Mouse (Mus musculus): ENCODE data around the gene Akain1. TPM values are rescaled to one million over a fixed set of nuclear protein-coding genes. Genes with fewer than 3 reads are reported as not detected.

Gene Akain1
- not detected for polyA plus RNA-seq (2012; fragmentation: generic; extraction: Trizol)
- long read RNA-seq, experiment 1 = 0 reads
- long read RNA-seq, experiment 2 = 0 reads

DNA sequence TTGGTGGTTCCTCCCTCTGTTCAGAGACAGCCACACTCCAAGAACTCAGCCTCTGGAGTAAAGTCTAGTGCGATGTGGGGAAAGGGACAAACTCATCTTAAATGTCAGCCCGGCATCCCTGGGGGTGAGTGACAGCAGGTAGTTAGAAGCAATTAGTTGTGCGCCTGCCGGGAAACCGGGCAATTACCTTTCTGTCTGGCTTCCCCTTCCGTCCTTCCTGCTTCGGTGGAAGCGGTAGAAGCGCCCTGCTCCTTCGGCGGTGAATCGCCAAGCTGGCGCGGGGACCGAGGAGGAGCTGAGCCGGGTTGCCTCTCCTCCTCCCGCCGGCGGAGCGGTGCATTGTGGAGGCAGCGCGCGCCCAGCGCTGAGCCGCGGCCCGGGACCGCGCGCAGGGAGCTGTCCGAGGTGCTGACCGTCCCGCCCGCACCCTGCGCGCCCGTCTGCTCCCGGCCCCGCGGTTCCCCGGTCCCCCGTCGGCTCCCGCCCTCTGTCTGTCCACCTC lies at the start of gene Akain1:
Akain1 (plus strand) TSS at position 337 of the 502 bp plus-strand sequence.
- TF ChIP-seq CEBPB (IDR thresholded peaks at IDR 0.05; ENCODE audit: low read depth) (no peak), MAX (IDR thresholded peaks at IDR 0.05) (no peak)
- peak within 1 kb of the TSS; percentile 37 for H3ac ChIP-seq (ENCODE audit: control insufficient read depth, insufficient read length, low read depth)
- no peaks in the 10 kb centered on the region for H3K79me2 ChIP-seq (ENCODE audit: control insufficient read depth, insufficient read depth)
- H3K27me3 ChIP-seq (ENCODE audit: control insufficient read depth, insufficient read depth, insufficient read length) = no peaks in the 10 kb centered on the region
- no peaks in the 10 kb centered on the region for H3K36me3 ChIP-seq (ENCODE audit: control insufficient read depth, insufficient read depth)
- no peak within 1 kb of the TSS for H3K4me3 ChIP-seq (ENCODE audit: insufficient read depth, poor library complexity, severe bottlenecking)
- H3K79me3 ChIP-seq (ENCODE audit: low read depth) = no peaks in the 10 kb centered on the region

DNA sequence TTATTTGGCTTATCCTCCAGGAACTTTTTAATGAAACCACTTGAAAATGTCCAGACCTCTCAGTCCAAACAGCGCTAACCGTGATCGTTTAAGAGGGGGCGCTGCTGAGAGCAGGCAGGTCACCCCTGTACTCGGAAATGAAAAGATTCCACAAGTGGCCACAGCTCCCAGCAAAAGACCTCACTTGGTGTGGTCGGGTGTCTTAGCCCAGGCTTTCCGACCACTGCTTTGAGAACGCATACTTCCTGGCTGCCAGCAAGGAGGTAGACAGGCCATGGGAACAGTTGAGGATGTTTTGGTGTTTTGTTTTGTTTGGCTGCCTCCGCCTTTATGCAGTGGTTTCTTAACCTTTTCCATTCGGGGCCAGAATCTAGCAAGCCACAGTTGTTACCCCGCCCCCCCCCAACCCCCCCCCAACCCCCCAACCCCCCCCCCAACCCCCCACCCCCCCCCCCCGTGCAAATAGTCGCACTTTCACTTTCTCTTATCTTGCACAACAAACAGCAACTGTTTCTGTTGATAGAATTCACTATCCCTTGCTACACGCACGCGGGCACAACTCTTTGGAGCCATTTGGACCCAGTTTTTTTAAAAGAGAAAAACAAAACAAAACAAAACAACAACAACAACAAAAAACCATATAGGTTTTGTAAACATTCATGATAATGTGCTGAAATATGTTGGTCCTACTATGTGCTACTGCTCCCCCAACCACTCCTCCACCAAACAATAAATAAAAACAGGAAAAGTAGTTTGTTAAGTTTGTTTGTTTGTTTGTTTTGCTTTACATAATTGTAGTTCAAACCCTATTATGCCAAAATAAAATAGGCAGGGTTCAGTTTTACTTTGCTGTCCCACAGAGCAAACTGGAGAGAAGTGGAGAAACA lies 42.7 kb upstream of the Akain1 start:
- Histone ChIP-seq H3ac (ENCODE audit: control insufficient read depth, insufficient read length, low read depth) (no peak overlapping the region), H3K79me3 (ENCODE audit: low read depth) (no peaks in the 10 kb centered on the region)

DNA sequence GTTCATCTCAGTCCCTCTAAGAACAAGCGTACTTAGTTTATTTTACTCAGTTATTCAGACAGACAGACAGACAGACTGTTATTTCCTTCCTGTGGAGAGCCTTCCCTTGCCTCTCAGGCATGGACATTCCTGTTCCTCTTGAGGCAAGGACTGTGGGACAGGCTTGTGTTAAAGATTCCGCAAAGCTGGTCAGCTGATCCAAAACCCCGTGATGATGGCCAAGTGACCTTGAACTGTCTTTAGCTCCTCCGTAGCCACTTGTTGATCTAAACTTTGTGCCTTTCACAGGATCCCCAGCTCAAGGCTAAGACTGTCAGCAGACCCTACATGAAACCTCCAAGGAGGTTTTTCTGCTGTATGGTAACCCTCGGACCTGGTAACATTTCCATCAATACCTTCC lies 42.0 kb upstream of the Akain1 start:
- H3ac ChIP-seq (ENCODE audit: control insufficient read depth, insufficient read length, low read depth) = no peak overlapping the region
- TF ChIP-seq MAX (IDR thresholded peaks at IDR 0.05) = no peak
- no peak for TF ChIP-seq MYOG (IDR thresholded peaks at IDR 0.05; ENCODE audit: control insufficient read depth, extremely low read depth, insufficient read length)
- TF ChIP-seq CEBPB (IDR thresholded peaks at IDR 0.05; ENCODE audit: low read depth) = no peak
- no peak for TF ChIP-seq USF1 (IDR thresholded peaks at IDR 0.05; ENCODE audit: low read depth)
- TF ChIP-seq FOSL1 (IDR thresholded peaks at IDR 0.05; ENCODE audit: insufficient read depth, low read length, poor library complexity, severe bottlenecking) = no peak
- TF ChIP-seq CTCF (IDR thresholded peaks at IDR 0.05; ENCODE audit: control insufficient read depth, insufficient read depth, insufficient read length) = no peak
- no peak for TF ChIP-seq MYOD1 (IDR thresholded peaks at IDR 0.05; ENCODE audit: control insufficient read depth, insufficient read length, low read depth)

More for the DNA sequence above, 42.7 kb upstream of the Akain1 start:
- H3K4me3 ChIP-seq (ENCODE audit: insufficient read depth, poor library complexity, severe bottlenecking) = no peak overlapping the region
- TF ChIP-seq FOSL1 (IDR thresholded peaks at IDR 0.05; ENCODE audit: insufficient read depth, low read length, poor library complexity, severe bottlenecking) (no peak), MYOG (IDR thresholded peaks at IDR 0.05; ENCODE audit: control insufficient read depth, extremely low read depth, insufficient read length) (no peak), MYOD1 (IDR thresholded peaks at IDR 0.05; ENCODE audit: control insufficient read depth, insufficient read length, low read depth) (no peak), MAX (IDR thresholded peaks at IDR 0.05) (no peak), CTCF (IDR thresholded peaks at IDR 0.05; ENCODE audit: control insufficient read depth, insufficient read depth, insufficient read length) (no peak), CEBPB (IDR thresholded peaks at IDR 0.05; ENCODE audit: low read depth) (no peak), USF1 (IDR thresholded peaks at IDR 0.05; ENCODE audit: low read depth) (no peak)
- no peaks in the 10 kb centered on the region for H3K79me2 ChIP-seq (ENCODE audit: control insufficient read depth, insufficient read depth)
- H3K27me3 ChIP-seq (ENCODE audit: control insufficient read depth, insufficient read depth, insufficient read length) = peaks cover 7% of the 10 kb centered on the region
- peaks cover 2% of the 10 kb centered on the region for H3K36me3 ChIP-seq (ENCODE audit: control insufficient read depth, insufficient read depth)

DNA sequence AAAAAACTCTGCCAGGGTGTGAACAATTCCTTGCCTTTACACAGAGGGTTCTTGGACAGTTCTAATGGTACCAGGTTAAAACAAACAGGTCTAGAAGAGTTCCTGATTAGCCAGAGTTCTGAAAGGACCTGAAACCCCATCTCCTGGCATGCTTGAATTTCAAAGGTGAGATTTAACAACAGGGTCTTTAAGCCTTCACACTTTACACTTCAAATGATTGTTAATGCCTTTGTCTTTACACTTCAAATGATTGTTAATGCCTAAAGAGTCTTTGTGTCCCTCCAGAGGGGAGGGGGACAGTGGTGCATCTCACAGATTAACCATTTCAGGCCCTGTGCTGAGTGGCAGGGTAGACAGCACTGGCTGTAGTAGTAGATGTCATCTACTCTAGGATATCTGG lies 41.0 kb upstream of the Akain1 start:
- no peaks in the 10 kb centered on the region for H3K79me2 ChIP-seq (ENCODE audit: control insufficient read depth, insufficient read depth)
- H3K4me3 ChIP-seq (ENCODE audit: insufficient read depth, poor library complexity, severe bottlenecking) = no peak overlapping the region
- H3ac ChIP-seq (ENCODE audit: control insufficient read depth, insufficient read length, low read depth) = no peak overlapping the region
- no peaks in the 10 kb centered on the region for H3K79me3 ChIP-seq (ENCODE audit: low read depth)
- TF ChIP-seq MYOG (IDR thresholded peaks at IDR 0.05; ENCODE audit: control insufficient read depth, extremely low read depth, insufficient read length) = no peak
- no peak for TF ChIP-seq MAX (IDR thresholded peaks at IDR 0.05)
- no peak for TF ChIP-seq CTCF (IDR thresholded peaks at IDR 0.05; ENCODE audit: control insufficient read depth, insufficient read depth, insufficient read length)
- no peak for TF ChIP-seq CEBPB (IDR thresholded peaks at IDR 0.05; ENCODE audit: low read depth)
- no peak for TF ChIP-seq USF1 (IDR thresholded peaks at IDR 0.05; ENCODE audit: low read depth)
- TF ChIP-seq FOSL1 (IDR thresholded peaks at IDR 0.05; ENCODE audit: insufficient read depth, low read length, poor library complexity, severe bottlenecking) = no peak
- no peak for TF ChIP-seq MYOD1 (IDR thresholded peaks at IDR 0.05; ENCODE audit: control insufficient read depth, insufficient read length, low read depth)
- H3K27me3 ChIP-seq (ENCODE audit: control insufficient read depth, insufficient read depth, insufficient read length) = peaks cover 7% of the 10 kb centered on the region
- no peaks in the 10 kb centered on the region for H3K36me3 ChIP-seq (ENCODE audit: control insufficient read depth, insufficient read depth)

More for the DNA sequence above, 42.0 kb upstream of the Akain1 start:
- H3K27me3 ChIP-seq (ENCODE audit: control insufficient read depth, insufficient read depth, insufficient read length) = peaks cover 7% of the 10 kb centered on the region
- no peaks in the 10 kb centered on the region for H3K79me2 ChIP-seq (ENCODE audit: control insufficient read depth, insufficient read depth)
- no peaks in the 10 kb centered on the region for H3K36me3 ChIP-seq (ENCODE audit: control insufficient read depth, insufficient read depth)
- H3K79me3 ChIP-seq (ENCODE audit: low read depth) = no peaks in the 10 kb centered on the region
- H3K4me3 ChIP-seq (ENCODE audit: insufficient read depth, poor library complexity, severe bottlenecking) = no peak overlapping the region

DNA sequence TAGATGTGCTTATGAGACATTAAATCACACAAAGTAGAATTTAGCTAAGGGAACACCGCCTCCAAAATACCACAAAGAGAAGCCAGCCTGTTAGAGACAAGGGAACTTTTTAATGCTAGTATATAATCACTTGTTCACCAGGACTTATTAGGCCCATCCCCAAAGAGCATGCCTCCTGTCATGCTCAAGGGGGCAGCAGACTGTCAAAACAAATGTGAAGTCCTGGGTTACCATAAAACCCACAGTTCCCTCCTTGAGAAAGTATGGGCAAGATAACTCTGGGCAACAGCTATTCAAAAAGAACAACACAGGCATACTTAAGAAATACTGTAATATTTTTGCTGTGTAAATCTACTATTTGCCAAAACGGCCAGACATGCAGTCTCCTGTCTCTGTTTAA lies 38.0 kb upstream of the Akain1 start:
- Histone ChIP-seq H3K4me3 (ENCODE audit: insufficient read depth, poor library complexity, severe bottlenecking) (no peak overlapping the region), H3K27me3 (ENCODE audit: control insufficient read depth, insufficient read depth, insufficient read length) (peaks cover 7% of the 10 kb centered on the region), H3ac (ENCODE audit: control insufficient read depth, insufficient read length, low read depth) (no peak overlapping the region), H3K79me3 (ENCODE audit: low read depth) (no peaks in the 10 kb centered on the region), H3K36me3 (ENCODE audit: control insufficient read depth, insufficient read depth) (no peaks in the 10 kb centered on the region), H3K79me2 (ENCODE audit: control insufficient read depth, insufficient read depth) (no peaks in the 10 kb centered on the region)
- TF ChIP-seq CTCF (IDR thresholded peaks at IDR 0.05; ENCODE audit: control insufficient read depth, insufficient read depth, insufficient read length) = no peak
- TF ChIP-seq USF1 (IDR thresholded peaks at IDR 0.05; ENCODE audit: low read depth) = no peak
- TF ChIP-seq MAX (IDR thresholded peaks at IDR 0.05) = no peak
- no peak for TF ChIP-seq FOSL1 (IDR thresholded peaks at IDR 0.05; ENCODE audit: insufficient read depth, low read length, poor library complexity, severe bottlenecking)
- TF ChIP-seq MYOG (IDR thresholded peaks at IDR 0.05; ENCODE audit: control insufficient read depth, extremely low read depth, insufficient read length) = no peak
- no peak for TF ChIP-seq CEBPB (IDR thresholded peaks at IDR 0.05; ENCODE audit: low read depth)
- TF ChIP-seq MYOD1 (IDR thresholded peaks at IDR 0.05; ENCODE audit: control insufficient read depth, insufficient read length, low read depth) = no peak

Data from C2C12 (cell line).